In genomic region chr19:41694610-41695009, GRCm38 (mm10) we compare ENCODE assay signal across 17 mouse cellular contexts. TPM values are rescaled to one million over a fixed set of nuclear protein-coding genes. Genes with fewer than 3 reads are reported as not detected.
DNase-seq lines count a peak whose midpoint lies in the region; ATAC-seq lines count a peak whose summit lies in the region.
"Had no signal": no experiment of that assay in that cellular context is flagged by ENCODE, and none has a peak within 500 bp of the region (broad histone marks: within the 10 kb centered on the region; RNA-seq: fewer than 3 reads in every experiment).

No protein-coding gene starts in this region.

- no peak for DNase-seq in neural tube, embryonic 10.5 days (ENCODE audit: extremely low spot score, low spot score)
- DNase-seq in right cerebral cortex, adult 18-20 months, result no peak
- DNase-seq in adrenal gland, adult (ENCODE audit: inconsistent age in 2 of 2, low spot score in 1 of 2), result no peak
- DNase-seq in frontal cortex, postnatal 25 days (ENCODE audit: low spot score in 2 of 2), result no peak
- DNase-seq: heart, adult 2 months; kidney, adult 9 months; kidney, postnatal 36 days; liver; lung, adult 2 months; spleen, adult 18-20 months; thymus, adult 2 months had no signal

- no peak overlapping the region for H3K4me2 ChIP-seq in neural tube, embryonic 12.5 days (replicated peaks)
- no peak overlapping the region for H3K4me2 ChIP-seq in hindbrain, embryonic 15.5 days
- H3K4me2 ChIP-seq in midbrain, embryonic 15.5 days, result no peak overlapping the region
- H3K4me2 ChIP-seq: embryonic facial prominence, embryonic 15.5 days; heart, embryonic 15.5 days had no signal

- peaks cover 88% of the 10 kb centered on the region for H3K4me1 ChIP-seq in neural tube, embryonic 12.5 days
- H3K4me1 ChIP-seq in hindbrain, embryonic 15.5 days (replicated peaks), result peaks cover 80% of the 10 kb centered on the region
- H3K4me1 ChIP-seq in midbrain, embryonic 15.5 days, result peaks cover 76% of the 10 kb centered on the region
- H3K4me1 ChIP-seq: embryonic facial prominence, embryonic 15.5 days had no signal

- no peak for ATAC-seq in neural tube, embryonic 12.5 days (ENCODE audit: low FRiP score, low read depth)
- ATAC-seq in hindbrain, embryonic 15.5 days (ENCODE audit: low FRiP score, low read depth), result no peak
- no peak for ATAC-seq in midbrain, embryonic 15.5 days (replicated peaks)

- H3K9ac ChIP-seq in neural tube, embryonic 12.5 days, result no peak overlapping the region
- H3K9ac ChIP-seq in hindbrain, embryonic 15.5 days, result no peak overlapping the region
- H3K9ac ChIP-seq in midbrain, embryonic 15.5 days, result no peak overlapping the region
- H3K9ac ChIP-seq: embryonic facial prominence, embryonic 15.5 days; heart, embryonic 15.5 days had no signal

- peaks cover 21% of the 10 kb centered on the region for H3K27me3 ChIP-seq in neural tube, embryonic 12.5 days (replicated peaks)
- peaks cover 5% of the 10 kb centered on the region for H3K27me3 ChIP-seq in hindbrain, embryonic 15.5 days
- H3K27me3 ChIP-seq in midbrain, embryonic 15.5 days (replicated peaks), result no peaks in the 10 kb centered on the region; the same call in 1 of the 2 replicates
- H3K27me3 ChIP-seq: embryonic facial prominence, embryonic 15.5 days had no signal

- WGBS in neural tube, embryonic 12.5 days, result 69% methylated on average over 9 of the region's 9 CpGs
- WGBS in hindbrain, embryonic 15.5 days, result 51% methylated on average over 9 of the region's 9 CpGs
- 53% methylated on average over 9 of the region's 9 CpGs for WGBS in midbrain, embryonic 15.5 days

- no peaks in the 10 kb centered on the region for H3K36me3 ChIP-seq in neural tube, embryonic 12.5 days
- H3K36me3 ChIP-seq in hindbrain, embryonic 15.5 days, result no peaks in the 10 kb centered on the region
- H3K36me3 ChIP-seq in midbrain, embryonic 15.5 days (replicated peaks), result no peaks in the 10 kb centered on the region
- H3K36me3 ChIP-seq: embryonic facial prominence, embryonic 15.5 days; heart, embryonic 15.5 days had no signal

- H3K27ac ChIP-seq in neural tube, embryonic 12.5 days, result 0 out of 2 replicates have a peak overlapping the region, but pooled peaks have one; percentile 32
- H3K27ac ChIP-seq in hindbrain, embryonic 15.5 days (replicated peaks), result peak overlapping the region; percentile 67
- peak overlapping the region; percentile 73 for H3K27ac ChIP-seq in midbrain, embryonic 15.5 days
- H3K27ac ChIP-seq: embryonic facial prominence, embryonic 15.5 days; heart, adult 2 months; heart, embryonic 15.5 days; macrophage had no signal

- no peaks in the 10 kb centered on the region for H3K9me3 ChIP-seq in neural tube, embryonic 12.5 days
- no peaks in the 10 kb centered on the region for H3K9me3 ChIP-seq in hindbrain, embryonic 15.5 days
- no peaks in the 10 kb centered on the region for H3K9me3 ChIP-seq in midbrain, embryonic 15.5 days
- H3K9me3 ChIP-seq: embryonic facial prominence, embryonic 15.5 days; heart, embryonic 15.5 days had no signal

- no peak overlapping the region for H3K4me3 ChIP-seq in neural tube, embryonic 12.5 days
- no peak overlapping the region for H3K4me3 ChIP-seq in hindbrain, embryonic 15.5 days
- H3K4me3 ChIP-seq in midbrain, embryonic 15.5 days, result no peak overlapping the region
- H3K4me3 ChIP-seq: embryonic facial prominence, embryonic 15.5 days; heart, adult 2 months; heart, embryonic 15.5 days had no signal

RNA-seq across cellular contexts. Expression of gene Slit1, which starts 48.9 kb away (rescaled TPM):
- polyA plus RNA-seq in neural tube, embryonic 12.5 days (2016; fragmentation: Nextera tagmentation; extraction: Ambion mirVana), result 24.0 and 26.2 TPM in 2 replicates
- 23.5 and 25.7 TPM in 2 replicates for polyA plus RNA-seq in hindbrain, embryonic 15.5 days (2015; fragmentation: Nextera tagmentation; extraction: Ambion mirVana)
- polyA plus RNA-seq in midbrain, embryonic 15.5 days (2015; fragmentation: Nextera tagmentation; extraction: Ambion mirVana), result 23.9 and 26.7 TPM in 2 replicates
